ENCODE assay signal across 9 mouse cellular contexts in the genomic region with DNA sequence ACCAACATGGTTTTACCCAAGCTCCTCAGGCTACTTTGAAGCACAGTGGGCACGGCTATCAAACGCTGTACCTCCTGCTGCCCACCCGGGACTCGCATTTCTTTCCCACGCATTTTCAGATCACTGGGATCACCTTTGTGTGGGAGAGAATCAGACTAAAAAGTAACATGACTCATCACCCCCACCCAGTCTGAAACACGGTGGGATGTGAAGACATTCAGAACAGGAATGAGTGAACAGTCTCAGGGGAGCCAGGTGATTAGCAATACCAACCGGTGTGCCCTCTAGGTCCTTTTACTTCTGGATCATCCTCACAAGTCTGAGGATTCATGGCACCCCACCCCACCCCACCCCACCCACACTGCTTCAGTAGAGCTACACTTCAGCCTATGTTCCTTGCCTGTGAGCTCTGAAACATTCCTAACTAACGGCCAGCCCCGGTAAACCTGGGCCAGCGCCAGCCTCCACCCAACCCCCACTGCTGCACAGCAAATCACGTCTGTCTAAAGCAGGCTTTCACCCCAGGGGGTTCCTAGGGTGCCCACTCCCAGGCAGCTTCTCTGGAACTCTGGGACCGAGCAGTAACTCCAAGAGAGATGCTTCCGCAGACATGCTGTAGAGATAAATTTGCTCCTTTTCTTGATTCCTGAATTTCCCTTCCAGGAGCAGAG. TPM values are rescaled to one million over a fixed set of nuclear protein-coding genes. Genes with fewer than 3 reads are reported as not detected.
A peak's percentile ranks its signal among the peaks of the same experiment; 100 is the strongest.
DNase-seq lines count a peak whose midpoint lies in the region; ATAC-seq and TF ChIP-seq lines count a peak whose summit lies in the region.
"Had no signal": no experiment of that assay in that cellular context is flagged by ENCODE, and none has a peak within 500 bp of the region (broad histone marks: within the 10 kb centered on the region; RNA-seq: fewer than 3 reads in every experiment).

No protein-coding gene starts in this region.

- no peaks in the 10 kb centered on the region for H3K36me3 ChIP-seq in lung, embryonic 14.5 days (ENCODE audit: insufficient read depth)
- no peaks in the 10 kb centered on the region for H3K36me3 ChIP-seq in intestine, embryonic 16.5 days (ENCODE audit: control insufficient read depth, insufficient read depth, low read length)
- no peaks in the 10 kb centered on the region for H3K36me3 ChIP-seq in neural tube, embryonic 12.5 days

- H3K4me3 ChIP-seq in lung, embryonic 14.5 days (ENCODE audit: low read depth, low read length), result peak overlapping the region; percentile 50
- no peak overlapping the region for H3K4me3 ChIP-seq in intestine, embryonic 16.5 days (ENCODE audit: low read length)
- H3K4me3 ChIP-seq in neural tube, embryonic 12.5 days, result peak overlapping the region; percentile 69

- 0 out of 2 replicates have a peak, but pooled peaks cover 3% of the 10 kb centered on the region for H3K4me1 ChIP-seq in lung, embryonic 14.5 days (ENCODE audit: insufficient read depth)
- peaks cover 12% of the 10 kb centered on the region; the same call in 1 of the 2 replicates for H3K4me1 ChIP-seq in intestine, embryonic 16.5 days (ENCODE audit: control insufficient read depth, insufficient read depth, low read length)
- peaks cover 18% of the 10 kb centered on the region for H3K4me1 ChIP-seq in neural tube, embryonic 12.5 days

- no peaks in the 10 kb centered on the region for H3K9me3 ChIP-seq in lung, embryonic 14.5 days (ENCODE audit: low read depth, low read length)
- H3K9me3 ChIP-seq in intestine, embryonic 16.5 days (ENCODE audit: control insufficient read depth, low read length), result no peaks in the 10 kb centered on the region
- no peaks in the 10 kb centered on the region for H3K9me3 ChIP-seq in neural tube, embryonic 12.5 days

- H3K27me3 ChIP-seq in lung, embryonic 14.5 days (ENCODE audit: insufficient read depth, low read length), result peaks cover 35% of the 10 kb centered on the region
- peaks cover 28% of the 10 kb centered on the region for H3K27me3 ChIP-seq in intestine, embryonic 16.5 days (replicated peaks; ENCODE audit: control insufficient read depth, insufficient read depth, low read length)
- H3K27me3 ChIP-seq in neural tube, embryonic 12.5 days (replicated peaks), result no peaks in the 10 kb centered on the region

- H3K9ac ChIP-seq in lung, embryonic 14.5 days, result no peak overlapping the region
- no peak overlapping the region for H3K9ac ChIP-seq in intestine, embryonic 16.5 days (ENCODE audit: low read depth, low read length)
- peak overlapping the region; percentile 67; the same call in 1 of the 2 replicates for H3K9ac ChIP-seq in neural tube, embryonic 12.5 days

- H3K4me2 ChIP-seq in lung, embryonic 14.5 days, result peak overlapping the region; percentile 90
- peak overlapping the region; percentile 97 for H3K4me2 ChIP-seq in intestine, embryonic 16.5 days (ENCODE audit: low read depth, low read length)
- H3K4me2 ChIP-seq in neural tube, embryonic 12.5 days (replicated peaks), result peak overlapping the region; percentile 80

- WGBS in lung, embryonic 14.5 days, result 13% methylated on average over 13 of the region's 13 CpGs
- 19% methylated on average over 13 of the region's 13 CpGs for WGBS in intestine, embryonic 16.5 days
- 9% methylated on average over 13 of the region's 13 CpGs for WGBS in neural tube, embryonic 12.5 days

- TF ChIP-seq CTCF in lung, embryonic 14.5 days (IDR thresholded peaks at IDR 0.05; ENCODE audit: low read depth), result no peak

- no peak overlapping the region for H3K27ac ChIP-seq in lung, embryonic 14.5 days (ENCODE audit: low read depth)
- no peak overlapping the region for H3K27ac ChIP-seq in intestine, embryonic 16.5 days (ENCODE audit: low read length)
- 0 out of 2 replicates have a peak overlapping the region, but pooled peaks have one; percentile 61 for H3K27ac ChIP-seq in neural tube, embryonic 12.5 days

- peak; percentile 2 for DNase-seq in cerebellum, adult 18-20 months
- DNase-seq in lung, embryonic 14.5 days, result peak; percentile 7
- no peak for DNase-seq in lung, postnatal 14 days
- DNase-seq in spleen, postnatal 14 days (ENCODE audit: low spot score in 2 of 2), result no peak
- no peak for DNase-seq in layer of hippocampus, postnatal 14 days (ENCODE audit: low spot score in 2 of 2)

- ATAC-seq in cerebellum, adult (ENCODE audit: insufficient number of reproducible peaks, low FRiP score, low TSS enrichment), result no peak
- no peak for ATAC-seq in lung, embryonic 14.5 days (ENCODE audit: insufficient read depth)
- no peak for ATAC-seq in intestine, embryonic 16.5 days
- no peak for ATAC-seq in neural tube, embryonic 12.5 days (ENCODE audit: low FRiP score, low read depth)

RNA-seq across cellular contexts. Expression of a gene that starts 1.7 kb away (rescaled TPM):
- 1.2 TPM in 2 replicates for polyA plus RNA-seq in lung, embryonic 14.5 days (2014; fragmentation: Nextera tagmentation; extraction: Ambion mirVana)
- 0.23 and 0.44 TPM in 2 replicates for polyA plus RNA-seq in intestine, embryonic 16.5 days (2015; fragmentation: Nextera tagmentation; extraction: Ambion mirVana)
- polyA plus RNA-seq in neural tube, embryonic 12.5 days (2016; fragmentation: Nextera tagmentation; extraction: Ambion mirVana), result 12.2 and 13.1 TPM in 2 replicates
- total RNA-seq in layer of hippocampus, postnatal 14 days (2021), result 10 to 100 TPM; 34.6 to 38.5 TPM
- total RNA-seq: common myeloid progenitor, adult 5-6 weeks had no signal

Comparison
In these comparisons a context has a peak if more than half of its experiments do, and no peak if none do; other contexts are left out.
1. DNase-seq: peak in cerebellum, adult 18-20 months (2 of 2) and lung, embryonic 14.5 days (single experiment); none in lung, postnatal 14 days (single experiment), spleen, postnatal 14 days (0 of 2) and layer of hippocampus, postnatal 14 days (0 of 2).
2. Peak in every context shown above with its lines, with median percentiles within 50 percentile points of each other: H3K4me2 ChIP-seq.